Mouse (Mus musculus): Measurements from ENCODE around the gene Thpo. TPM values are rescaled to one million over a fixed set of nuclear protein-coding genes. Genes with fewer than 3 reads are reported as not detected.

Thpo gene
- total and polyA plus RNA-seq, 2 experiments from 2014 or later: 1.0 to 1.6 TPM

DNA sequence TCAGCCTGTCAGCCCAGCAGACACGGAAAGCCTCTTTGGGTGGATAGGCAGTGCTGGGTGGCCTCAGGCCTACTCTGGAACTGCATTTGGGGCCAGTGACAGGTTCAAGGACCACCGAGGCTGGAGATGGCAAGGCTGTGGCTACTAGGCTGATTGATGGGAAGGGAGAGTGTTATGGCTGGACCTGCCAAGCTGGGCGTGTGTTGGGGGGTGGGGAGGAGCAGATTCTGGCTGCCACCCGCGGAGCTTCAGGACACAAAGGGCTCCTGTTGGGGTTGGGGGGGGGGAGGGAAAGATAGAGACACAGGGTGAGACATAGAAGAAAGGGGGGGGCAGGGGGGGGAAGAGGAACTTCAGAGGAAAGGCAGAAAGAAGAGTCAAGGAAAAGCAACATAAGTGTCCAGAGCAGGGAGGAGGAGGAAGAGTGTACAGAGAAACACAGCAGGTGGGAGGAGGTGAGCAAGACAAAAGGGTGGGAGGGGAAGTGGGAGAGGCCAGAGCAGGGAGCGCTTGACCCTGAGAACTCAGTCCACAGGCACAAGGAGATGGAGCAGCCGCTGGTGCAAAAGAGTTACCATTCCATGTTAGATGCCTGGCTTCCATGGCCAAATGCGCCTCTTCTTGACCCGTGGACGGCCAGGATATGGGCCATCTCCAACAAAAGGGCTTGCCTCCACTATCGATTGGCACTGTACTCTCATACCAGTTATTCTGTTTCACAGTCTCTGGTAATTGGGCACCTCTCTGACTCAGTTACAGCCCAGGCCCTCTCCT lies 19.8 kb downstream of the Thpo start:
- 32% methylated on average over 11 of the region's 11 CpGs for WGBS
- no peak for ATAC-seq

DNA sequence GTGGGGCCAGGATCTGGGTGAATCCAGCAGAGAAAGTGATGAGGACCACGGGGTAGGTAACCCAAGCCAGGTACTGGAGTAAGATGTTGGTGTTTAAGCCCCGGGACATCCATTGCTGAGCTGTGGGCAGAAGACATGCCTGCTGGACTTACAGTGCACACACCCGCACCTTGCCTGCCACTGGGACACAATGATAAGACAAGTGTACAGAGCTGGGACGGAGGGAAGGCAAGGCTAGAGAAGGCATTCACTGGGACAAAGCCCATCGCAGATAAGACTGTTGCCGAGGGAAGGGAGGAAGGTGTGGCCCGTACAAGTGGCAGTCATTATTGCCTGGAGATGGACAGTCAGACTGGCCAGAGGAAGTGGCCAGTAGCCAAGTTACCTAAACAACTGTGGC lies 21.4 kb downstream of the Thpo start:
- no peak overlapping the region for H3K4me3 ChIP-seq (ENCODE audit: low read length)
- H3K27ac ChIP-seq: no peak overlapping the region
- DNase-seq (ENCODE audit: low spot score) (no peak), ATAC-seq (no peak)
- peaks cover 12% of the 10 kb centered on the region; the same call in 1 of the 2 replicates for H3K36me3 ChIP-seq (ENCODE audit: insufficient read depth, low read length)
- H3K27me3 ChIP-seq (ENCODE audit: insufficient read depth, low read length): no peaks in the 10 kb centered on the region
- no peak overlapping the region for H3K9ac ChIP-seq (replicated peaks; ENCODE audit: low read length)
- peaks cover 18% of the 10 kb centered on the region; the same call in 1 of the 2 replicates for H3K4me1 ChIP-seq (ENCODE audit: insufficient read depth, low read length)
- no peaks in the 10 kb centered on the region for H3K9me3 ChIP-seq (ENCODE audit: low read length)
- no peak for TF ChIP-seq CTCF (IDR thresholded peaks at IDR 0.05; ENCODE audit: low read depth)
- WGBS: 83% methylated on average over 7 of the region's 7 CpGs
- no peak overlapping the region for H3K4me2 ChIP-seq (ENCODE audit: low read depth, low read length)

More for the DNA sequence above, 19.8 kb downstream of the Thpo start:
- Histone ChIP-seq H3K9me3 (ENCODE audit: low read length) (no peaks in the 10 kb centered on the region), H3K27me3 (ENCODE audit: insufficient read depth, low read length) (no peaks in the 10 kb centered on the region), H3K9ac (replicated peaks; ENCODE audit: low read length) (peak overlapping the region; percentile 28), H3K4me2 (ENCODE audit: low read depth, low read length) (peak overlapping the region; percentile 82), H3K36me3 (ENCODE audit: insufficient read depth, low read length) (peaks cover 12% of the 10 kb centered on the region; the same call in 1 of the 2 replicates), H3K4me1 (ENCODE audit: insufficient read depth, low read length) (peaks cover 18% of the 10 kb centered on the region; the same call in 1 of the 2 replicates), H3K4me3 (ENCODE audit: low read length) (peak overlapping the region; percentile 63), H3K27ac (no peak overlapping the region)
- no peak for DNase-seq (ENCODE audit: low spot score)
- TF ChIP-seq CTCF (IDR thresholded peaks at IDR 0.05; ENCODE audit: low read depth): no peak

DNA sequence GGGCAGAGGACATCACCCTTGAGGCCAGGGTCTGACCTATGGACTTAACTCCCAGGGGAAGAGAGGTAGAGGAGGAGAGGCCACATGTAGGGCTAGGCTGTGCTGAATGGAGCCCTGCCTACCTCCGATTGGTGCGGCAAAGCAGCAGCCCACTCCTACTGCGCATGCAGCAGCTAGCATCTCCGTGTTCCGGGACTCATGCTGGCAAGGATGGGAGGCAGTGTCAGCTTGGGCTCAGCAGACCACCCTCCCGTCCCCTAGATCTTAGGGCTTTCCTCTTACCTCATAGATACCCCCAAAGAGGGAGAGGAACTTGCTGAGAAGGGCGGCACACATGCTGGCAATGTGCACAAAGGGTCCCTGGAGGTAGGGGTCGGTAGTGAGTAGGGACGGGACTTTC lies 22.1 kb downstream of the Thpo start:
- Histone ChIP-seq H3K4me1 (ENCODE audit: insufficient read depth, low read length) (peaks cover 18% of the 10 kb centered on the region; the same call in 1 of the 2 replicates), H3K4me3 (ENCODE audit: low read length) (no peak overlapping the region), H3K27me3 (ENCODE audit: insufficient read depth, low read length) (no peaks in the 10 kb centered on the region), H3K4me2 (ENCODE audit: low read depth, low read length) (no peak overlapping the region), H3K36me3 (ENCODE audit: insufficient read depth, low read length) (peaks cover 16% of the 10 kb centered on the region; the same call in 1 of the 2 replicates), H3K9ac (replicated peaks; ENCODE audit: low read length) (no peak overlapping the region), H3K27ac (no peak overlapping the region), H3K9me3 (ENCODE audit: low read length) (no peaks in the 10 kb centered on the region)
- TF ChIP-seq CTCF (IDR thresholded peaks at IDR 0.05; ENCODE audit: low read depth): no peak; the same call in 1 of the 2 replicates
- ATAC-seq: no peak
- 74% methylated on average over 9 of the region's 9 CpGs for WGBS
- no peak for DNase-seq (ENCODE audit: low spot score)

DNA sequence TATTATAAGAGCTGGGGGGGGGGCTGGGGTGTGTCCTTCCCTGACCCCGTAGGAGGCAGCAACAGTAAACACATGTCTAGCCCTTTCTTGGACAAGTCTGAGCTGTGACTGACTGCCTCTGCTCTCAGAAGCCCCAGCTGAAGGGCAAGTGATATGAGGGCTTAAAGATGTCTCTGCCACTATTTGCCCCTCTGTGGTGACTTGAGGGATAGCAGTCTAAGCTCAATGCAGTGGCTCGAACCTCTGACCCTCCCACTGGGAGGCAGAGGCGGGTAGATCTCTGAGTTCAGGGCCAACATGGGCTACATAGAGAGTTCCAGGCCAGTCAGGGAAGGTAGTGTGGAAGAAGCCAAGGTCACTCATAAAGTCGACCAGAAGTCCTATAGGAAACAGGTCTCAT lies 23.5 kb downstream of the Thpo start:
- H3K27me3 ChIP-seq (ENCODE audit: insufficient read depth, low read length): no peaks in the 10 kb centered on the region
- H3K4me3 ChIP-seq (ENCODE audit: low read length): no peak overlapping the region
- no peak overlapping the region for H3K27ac ChIP-seq
- peaks cover 13% of the 10 kb centered on the region; the same call in 1 of the 2 replicates for H3K4me1 ChIP-seq (ENCODE audit: insufficient read depth, low read length)
- peak; percentile 49 for TF ChIP-seq CTCF (IDR thresholded peaks at IDR 0.05; ENCODE audit: low read depth)
- DNase-seq (ENCODE audit: low spot score): peak; percentile 7
- H3K36me3 ChIP-seq (ENCODE audit: insufficient read depth, low read length): peaks cover 19% of the 10 kb centered on the region; the same call in 1 of the 2 replicates
- H3K4me2 ChIP-seq (ENCODE audit: low read depth, low read length): no peak overlapping the region
- H3K9me3 ChIP-seq (ENCODE audit: low read length): no peaks in the 10 kb centered on the region
- no peak overlapping the region for H3K9ac ChIP-seq (replicated peaks; ENCODE audit: low read length)
- ATAC-seq: no peak
- WGBS: 74% methylated on average over 4 of the region's 4 CpGs

DNA sequence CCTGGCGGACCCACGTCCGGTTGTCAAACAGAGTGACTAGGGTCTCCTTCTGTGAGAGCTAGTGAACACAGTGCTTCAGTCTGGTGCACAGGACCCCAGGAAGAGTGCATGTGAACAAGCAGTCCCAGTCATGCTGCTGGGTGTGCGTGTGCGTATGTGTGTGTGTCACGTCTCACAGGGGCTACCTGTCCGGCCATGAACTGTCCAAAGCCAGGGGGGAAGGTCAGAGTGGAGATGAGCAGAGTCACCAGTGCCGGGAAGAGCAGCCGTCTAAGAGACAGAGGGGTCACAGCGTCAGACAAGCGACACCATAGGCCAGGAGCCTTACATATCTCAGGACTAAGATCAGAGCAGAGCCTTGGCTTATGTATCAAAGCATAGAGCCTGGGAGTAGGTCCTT lies 23.9 kb downstream of the Thpo start:
- Histone ChIP-seq H3K4me2 (ENCODE audit: low read depth, low read length) (no peak overlapping the region), H3K9ac (replicated peaks; ENCODE audit: low read length) (no peak overlapping the region), H3K27me3 (ENCODE audit: insufficient read depth, low read length) (no peaks in the 10 kb centered on the region), H3K4me1 (ENCODE audit: insufficient read depth, low read length) (peaks cover 13% of the 10 kb centered on the region; the same call in 1 of the 2 replicates), H3K4me3 (ENCODE audit: low read length) (no peak overlapping the region), H3K27ac (no peak overlapping the region), H3K9me3 (ENCODE audit: low read length) (no peaks in the 10 kb centered on the region), H3K36me3 (ENCODE audit: insufficient read depth, low read length) (peaks cover 22% of the 10 kb centered on the region; the same call in 1 of the 2 replicates)
- DNase-seq (ENCODE audit: low spot score): no peak
- no peak for ATAC-seq
- WGBS: 94% methylated on average over 11 of the region's 11 CpGs
- TF ChIP-seq CTCF (IDR thresholded peaks at IDR 0.05; ENCODE audit: low read depth): no peak

DNA sequence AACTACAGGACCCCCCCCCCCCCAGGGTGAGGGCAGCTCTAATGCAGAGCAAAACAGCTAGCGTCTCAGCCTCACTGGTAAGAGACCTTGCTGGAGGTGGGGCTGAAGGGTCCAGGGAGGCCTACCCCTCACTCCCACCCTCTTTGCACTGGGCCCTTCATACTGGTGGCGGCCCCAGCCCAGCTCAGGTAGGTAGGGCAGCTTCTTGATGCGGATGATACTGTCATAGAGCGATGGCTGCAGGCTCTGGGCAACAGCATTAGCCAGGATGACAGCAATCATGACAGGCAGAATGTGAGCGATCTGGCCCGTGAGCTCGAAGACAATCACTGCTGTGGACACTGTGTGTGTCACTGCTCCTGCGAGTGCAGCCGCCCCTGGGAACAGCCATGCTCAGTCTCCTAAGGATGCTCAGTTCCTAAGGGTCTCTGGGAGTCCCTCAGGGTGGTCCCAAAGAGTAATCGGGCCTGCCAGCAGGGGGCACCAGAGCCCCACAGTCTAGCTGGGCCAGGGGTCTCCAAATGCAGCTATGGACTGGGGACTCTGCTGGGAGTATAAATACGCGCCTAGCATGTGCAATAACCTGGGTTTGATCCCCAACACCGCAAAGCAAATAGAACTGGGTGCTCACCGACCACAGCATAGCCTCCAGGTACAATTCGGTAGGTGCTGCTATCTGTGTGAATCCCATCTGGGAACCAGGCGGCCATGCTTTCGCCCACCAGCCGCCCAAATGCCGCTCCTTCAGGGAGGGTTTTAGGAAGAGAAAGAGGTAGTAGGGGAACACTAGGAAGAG lies 25.2 kb downstream of the Thpo start:
- H3K4me1 ChIP-seq (ENCODE audit: insufficient read depth, low read length): 0 out of 2 replicates have a peak, but pooled peaks cover 4% of the 10 kb centered on the region
- ATAC-seq (peak; percentile 52), DNase-seq (ENCODE audit: low spot score) (peak; percentile 68)
- no peaks in the 10 kb centered on the region for H3K9me3 ChIP-seq (ENCODE audit: low read length)
- no peak overlapping the region for H3K27ac ChIP-seq
- peaks cover 22% of the 10 kb centered on the region; the same call in 1 of the 2 replicates for H3K36me3 ChIP-seq (ENCODE audit: insufficient read depth, low read length)
- H3K9ac ChIP-seq (replicated peaks; ENCODE audit: low read length): no peak overlapping the region
- WGBS: 74% methylated on average over 19 of the region's 19 CpGs
- no peak overlapping the region for H3K4me3 ChIP-seq (ENCODE audit: low read length)
- no peak overlapping the region for H3K4me2 ChIP-seq (ENCODE audit: low read depth, low read length)
- peak; percentile 81 for TF ChIP-seq CTCF (IDR thresholded peaks at IDR 0.05; ENCODE audit: low read depth)
- no peaks in the 10 kb centered on the region for H3K27me3 ChIP-seq (ENCODE audit: insufficient read depth, low read length)
